8 mouse cellular contexts compared by ENCODE assay signal in genomic region chr1:43092056-43093015, GRCm38 (mm10). TPM values are rescaled to one million over a fixed set of nuclear protein-coding genes. Genes with fewer than 3 reads are reported as not detected.
DNase-seq lines count a peak whose midpoint lies in the region; ATAC-seq and TF ChIP-seq lines count a peak whose summit lies in the region.

No protein-coding gene starts in this region.

- under 1% methylated on average over 98 of the region's 102 CpGs for WGBS in forebrain, embryonic 12.5 days
- WGBS in heart, embryonic 16.5 days, result under 1% methylated on average over 101 of the region's 102 CpGs
- WGBS in liver, embryonic 14.5 days (ENCODE audit: insufficient replicate concordance), result under 1% methylated on average over 102 of the region's 102 CpGs
- under 1% methylated on average over 99 of the region's 102 CpGs for WGBS in stomach, embryonic 15.5 days

- no peak for TF ChIP-seq RAD21 in CH12.LX (IDR thresholded peaks at IDR 0.05; ENCODE audit: low read depth, low read length)

- peak; percentile 89 for ATAC-seq in forebrain, embryonic 12.5 days (ENCODE audit: low FRiP score)
- peak; percentile 91 for ATAC-seq in heart, embryonic 16.5 days (replicated peaks; ENCODE audit: extremely low read depth, insufficient read depth, low FRiP score)
- peak; percentile 88 for ATAC-seq in liver, embryonic 14.5 days (ENCODE audit: insufficient read depth)
- peak; percentile 81 for ATAC-seq in stomach, embryonic 15.5 days (ENCODE audit: insufficient read depth, low FRiP score, low read depth)

- H3K9ac ChIP-seq in CH12.LX (ENCODE audit: insufficient read depth, low read depth), result peak overlapping the region; percentile 55
- peak overlapping the region; percentile 90 for H3K9ac ChIP-seq in forebrain, embryonic 12.5 days
- H3K9ac ChIP-seq in heart, embryonic 16.5 days (ENCODE audit: low read length), result peak overlapping the region; percentile 95
- H3K9ac ChIP-seq in liver, embryonic 14.5 days (replicated peaks), result peak overlapping the region; percentile 88
- peak overlapping the region; percentile 93 for H3K9ac ChIP-seq in stomach, embryonic 15.5 days

- no peak overlapping the region for H3K27ac ChIP-seq in CH12.LX (ENCODE audit: insufficient read depth, low read depth)
- peak overlapping the region; percentile 81 for H3K27ac ChIP-seq in forebrain, embryonic 12.5 days
- peak overlapping the region; percentile 82 for H3K27ac ChIP-seq in heart, embryonic 16.5 days (ENCODE audit: low read length)
- H3K27ac ChIP-seq in liver, embryonic 14.5 days, result no peak overlapping the region
- peak overlapping the region; percentile 72 for H3K27ac ChIP-seq in stomach, embryonic 15.5 days

- dilution Hi-C loops in CH12.LX (cut with MboI; ENCODE audit: extremely low pct_ligation_motif_present, extremely low pct_unique_long_range_greater_than_20kb, low sequenced_read_pairs), result no loop called here

- H3K4me3 ChIP-seq in CH12.LX (replicated peaks in 1 of 3; ENCODE audit: low read depth in 2 of 3, low read length in 2 of 3, poor library complexity in 1 of 3), result peak overlapping the region; percentile 58 to 73 (median 73)
- peak overlapping the region; percentile 79 for H3K4me3 ChIP-seq in forebrain, embryonic 12.5 days (replicated peaks)
- peak overlapping the region; percentile 91 for H3K4me3 ChIP-seq in heart, embryonic 16.5 days (ENCODE audit: low read length)
- peak overlapping the region; percentile 80 to 90 for H3K4me3 ChIP-seq in liver, embryonic 14.5 days (ENCODE audit: insufficient read depth in 1 of 2, low read depth in 2 of 2, low read length in 2 of 2)
- H3K4me3 ChIP-seq in stomach, embryonic 15.5 days (replicated peaks), result peak overlapping the region; percentile 78

- TF ChIP-seq POLR2A in CH12.LX (IDR thresholded peaks at IDR 0.05; ENCODE audit: low read depth, low read length), result peak; percentile 55; the same call in 1 of the 2 replicates

- no peak for TF ChIP-seq EP300 in CH12.LX (IDR thresholded peaks at IDR 0.05; ENCODE audit: low read length)
- TF ChIP-seq EP300 in liver, embryonic 14.5 days (IDR thresholded peaks at IDR 0.05; ENCODE audit: low read depth), result no peak

- TF ChIP-seq CTCF in CH12.LX (conservative IDR thresholded peaks at IDR 0.05 in 1 of 2, IDR thresholded peaks at IDR 0.05 in 1 of 2; ENCODE audit: low read depth in 2 of 2, low read length in 2 of 2), result no peak
- no peak for TF ChIP-seq CTCF in liver, embryonic 14.5 days (IDR thresholded peaks at IDR 0.05; ENCODE audit: low read depth)

- H3K79me2 ChIP-seq in CH12.LX (replicated peaks; ENCODE audit: control insufficient read depth, extremely low read depth, insufficient read depth, poor library complexity, severe bottlenecking), result no peaks in the 10 kb centered on the region

- peaks cover 5 to 23% of the 10 kb centered on the region in 2 experiments; a peak in 3 of 4 replicates for H3K4me1 ChIP-seq in CH12.LX (ENCODE audit: control insufficient read depth in 1 of 2, insufficient read depth in 2 of 2)
- H3K4me1 ChIP-seq in forebrain, embryonic 12.5 days, result peaks cover 20% of the 10 kb centered on the region
- H3K4me1 ChIP-seq in heart, embryonic 16.5 days (ENCODE audit: control insufficient read depth, insufficient read depth, low read length), result peaks cover 12% of the 10 kb centered on the region
- H3K4me1 ChIP-seq in liver, embryonic 14.5 days (replicated peaks; ENCODE audit: control insufficient read depth in 2 of 2, insufficient read depth in 2 of 2, low read length in 1 of 2), result peaks cover 4 to 9% of the 10 kb centered on the region in 2 experiments; a peak in 3 of 4 replicates
- H3K4me1 ChIP-seq in stomach, embryonic 15.5 days, result peaks cover 10% of the 10 kb centered on the region

- peak overlapping the region; percentile 52 for H3K4me2 ChIP-seq in CH12.LX (ENCODE audit: insufficient read depth, low read depth, poor library complexity, severe bottlenecking)
- peak overlapping the region; percentile 88 for H3K4me2 ChIP-seq in forebrain, embryonic 12.5 days
- H3K4me2 ChIP-seq in heart, embryonic 16.5 days (ENCODE audit: low read depth, low read length), result peak overlapping the region; percentile 83
- H3K4me2 ChIP-seq in liver, embryonic 14.5 days (ENCODE audit: low read depth), result peak overlapping the region; percentile 90
- H3K4me2 ChIP-seq in stomach, embryonic 15.5 days, result peak overlapping the region; percentile 69

- peaks cover 2 to 28% of the 10 kb centered on the region in 2 experiments for H3K36me3 ChIP-seq in CH12.LX (replicated peaks in 1 of 2; ENCODE audit: control insufficient read depth in 1 of 2, insufficient read depth in 1 of 2, low read length in 1 of 2)
- H3K36me3 ChIP-seq in forebrain, embryonic 12.5 days (replicated peaks), result no peaks in the 10 kb centered on the region
- H3K36me3 ChIP-seq in heart, embryonic 16.5 days (ENCODE audit: control insufficient read depth, insufficient read depth), result no peaks in the 10 kb centered on the region
- no peaks in the 10 kb centered on the region for H3K36me3 ChIP-seq in liver, embryonic 14.5 days (replicated peaks; ENCODE audit: control insufficient read depth, insufficient read depth, low read depth)
- H3K36me3 ChIP-seq in stomach, embryonic 15.5 days, result no peaks in the 10 kb centered on the region

- in situ Hi-C loops in CH12.LX (cut with MboI; ENCODE audit: low pct_ligation_motif_present, low pct_unique_long_range_greater_than_20kb, low sequenced_read_pairs), result no loop called here

- peak; percentile 9 for DNase-seq in CH12.LX (ENCODE audit: extremely low read depth)
- DNase-seq in c-Kit-positive CD71-positive TER-119-positive erythroid progenitor cells, embryonic 14.5 days (ENCODE audit: low spot score), result peak; percentile 33
- DNase-seq in kidney, postnatal 25 days, result peak; percentile 65 to 87
- peak; percentile 23 to 42 (median 37) for DNase-seq in liver, embryonic 14.5 days (ENCODE audit: low read depth in 3 of 3, low spot score in 3 of 3)
- peak; percentile 84 for DNase-seq in neural tube, embryonic 10.5 days (ENCODE audit: extremely low spot score, low spot score)

- H3K27me3 ChIP-seq in CH12.LX (replicated peaks), result no peaks in the 10 kb centered on the region
- no peaks in the 10 kb centered on the region for H3K27me3 ChIP-seq in forebrain, embryonic 12.5 days
- no peaks in the 10 kb centered on the region for H3K27me3 ChIP-seq in heart, embryonic 16.5 days (ENCODE audit: control insufficient read depth, insufficient read depth, low read length)
- no peaks in the 10 kb centered on the region for H3K27me3 ChIP-seq in liver, embryonic 14.5 days (ENCODE audit: control insufficient read depth, insufficient read depth, low read length)
- no peaks in the 10 kb centered on the region for H3K27me3 ChIP-seq in stomach, embryonic 15.5 days (replicated peaks)

- H3K9me3 ChIP-seq in CH12.LX (replicated peaks; ENCODE audit: low read length), result no peaks in the 10 kb centered on the region
- H3K9me3 ChIP-seq in forebrain, embryonic 12.5 days, result no peaks in the 10 kb centered on the region
- H3K9me3 ChIP-seq in heart, embryonic 16.5 days (replicated peaks; ENCODE audit: control insufficient read depth, low read length), result no peaks in the 10 kb centered on the region
- no peaks in the 10 kb centered on the region for H3K9me3 ChIP-seq in liver, embryonic 14.5 days (ENCODE audit: control insufficient read depth, low read length)
- H3K9me3 ChIP-seq in stomach, embryonic 15.5 days, result no peaks in the 10 kb centered on the region

TF ChIP-seq in CH12.LX, 34 proteins besides CTCF, POLR2A, EP300 and RAD21:
- TF ChIP-seq MAZ (IDR thresholded peaks at IDR 0.05; ENCODE audit: low read depth, low read length) (no peak), CHD1 (IDR thresholded peaks at IDR 0.05; ENCODE audit: low read depth, low read length) (no peak), NRF1 (IDR thresholded peaks at IDR 0.05; ENCODE audit: low read depth, low read length) (peak; percentile 69), JUN (IDR thresholded peaks at IDR 0.05; ENCODE audit: insufficient read depth, low read depth, low read length) (no peak), USF1 (IDR thresholded peaks at IDR 0.05; ENCODE audit: low read depth, low read length) (peak; percentile 60), USF2 (conservative IDR thresholded peaks at IDR 0.05; ENCODE audit: low read depth, low read length) (no peak), BHLHE40 (IDR thresholded peaks at IDR 0.05; ENCODE audit: low read depth, low read length) (no peak), ELF1 (IDR thresholded peaks at IDR 0.05; ENCODE audit: low read depth, low read length) (peak; percentile 47; the same call in 1 of the 2 replicates), ZNF384 (IDR thresholded peaks at IDR 0.05; ENCODE audit: low read depth, low read length) (no peak), JUND (conservative IDR thresholded peaks at IDR 0.05; ENCODE audit: low read depth, low read length) (no peak), MAFK (IDR thresholded peaks at IDR 0.05; ENCODE audit: insufficient replicate concordance, low read length) (no peak), MAX (IDR thresholded peaks at IDR 0.05; ENCODE audit: low read length) (no peak), ZMIZ1 (IDR thresholded peaks at IDR 0.05; ENCODE audit: low read depth, low read length) (no peak), SIN3A (IDR thresholded peaks at IDR 0.05; ENCODE audit: low read length) (0 out of 2 replicates have a peak, but pooled peaks have one; percentile 6)

RNA-seq across cellular contexts. Expression of gene Tgfbrap1, which starts 6.1 kb away (rescaled TPM):
- 6.0 and 7.6 TPM in 2 replicates for total RNA-seq in CH12.LX (2012; rRNA removed)
- total RNA-seq in CH12.LX (2014; rRNA removed), result 3.1 and 3.8 TPM in 2 replicates
- 8.0 and 8.4 TPM in 2 replicates for polyA plus RNA-seq in CH12.LX (2012; ENCODE audit: insufficient read length, low read depth)
- polyA plus RNA-seq in forebrain, embryonic 12.5 days (2016; fragmentation: Nextera tagmentation; extraction: Ambion mirVana), result 15.5 and 17.1 TPM in 2 replicates
- polyA plus RNA-seq in heart, embryonic 16.5 days (2015; fragmentation: Nextera tagmentation; extraction: Ambion mirVana), result 7.2 and 7.3 TPM in 2 replicates
- polyA plus RNA-seq in liver, embryonic 14.5 days (2012; rRNA removed), result 4.2 and 4.7 TPM in 2 replicates
- polyA plus RNA-seq in liver, embryonic 14.5 days (2014; fragmentation: Nextera tagmentation; extraction: Ambion mirVana), result 2.7 and 3.6 TPM in 2 replicates
- 8.0 and 9.8 TPM in 2 replicates for polyA plus RNA-seq in stomach, embryonic 15.5 days (2015; fragmentation: Nextera tagmentation; extraction: Ambion mirVana)

RNA-seq across cellular contexts. Expression of gene AI597479, which starts 6.2 kb away (rescaled TPM):
- total RNA-seq in CH12.LX (2012; rRNA removed) (20.9 and 22.6 TPM in 2 replicates), CH12.LX (2014; rRNA removed) (39.8 and 42.6 TPM in 2 replicates)
- 18.4 and 19.5 TPM in 2 replicates for polyA plus RNA-seq in CH12.LX (2012; ENCODE audit: insufficient read length, low read depth)
- polyA plus RNA-seq in forebrain, embryonic 12.5 days (2016; fragmentation: Nextera tagmentation; extraction: Ambion mirVana), result 42.9 and 48.5 TPM in 2 replicates
- polyA plus RNA-seq in heart, embryonic 16.5 days (2015; fragmentation: Nextera tagmentation; extraction: Ambion mirVana), result 24.5 and 24.8 TPM in 2 replicates
- 3.5 and 4.7 TPM in 2 replicates for polyA plus RNA-seq in liver, embryonic 14.5 days (2012; rRNA removed)
- 6.0 and 8.0 TPM in 2 replicates for polyA plus RNA-seq in liver, embryonic 14.5 days (2014; fragmentation: Nextera tagmentation; extraction: Ambion mirVana)
- polyA plus RNA-seq in stomach, embryonic 15.5 days (2015; fragmentation: Nextera tagmentation; extraction: Ambion mirVana), result 27.2 TPM in 2 replicates

Comparison
In these comparisons a context has a peak if more than half of its experiments do, and no peak if none do; other contexts are left out.
1. DNase-seq: peak in every context shown above with its lines; median percentile 84 in neural tube, embryonic 10.5 days; 76 in kidney, postnatal 25 days; 37 in liver, embryonic 14.5 days; 33 in c-Kit-positive CD71-positive TER-119-positive erythroid progenitor cells, embryonic 14.5 days; 9 in CH12.LX.
2. H3K27ac ChIP-seq: peak in forebrain, embryonic 12.5 days (single experiment), heart, embryonic 16.5 days (single experiment) and stomach, embryonic 15.5 days (single experiment); none in CH12.LX (single experiment) and liver, embryonic 14.5 days (single experiment).
3. Peak in every context shown above with its lines, with median percentiles within 50 percentile points of each other: H3K4me2 ChIP-seq, H3K4me3 ChIP-seq, H3K9ac ChIP-seq and ATAC-seq.